Mouse (Mus musculus) embryonic facial prominence, embryonic 14.5 days (tissue): Measurements from ENCODE around the gene Rcor2. TPM values are rescaled to one million over a fixed set of nuclear protein-coding genes. Genes with fewer than 3 reads are reported as not detected.

Experiments used
- ATAC-seq: fragments of 200-750 bp; cut with Nextera tagmentation; 2 replicates; pipeline ENCODE4 v1.8.0; 2017; ENCODE audit warnings: low read depth, moderate number of reproducible peaks, moderate TSS enrichment
- DNase-seq: peaks from one replicate; pipeline ENCODE4 v3.0.0-alpha.2; 2015; ENCODE audit warnings: low spot score
- H3K27ac ChIP-seq: fragments of 300-500 bp; sonication (generic); replicated peaks from 2 replicates; pipeline ENCODE4 v1.5.1; 2014; ENCODE audit warnings: low read depth, mild to moderate bottlenecking, low read length, moderate library complexity
- H3K27me3 ChIP-seq: fragments of 300-500 bp; sonication (generic); replicated peaks from 2 replicates; pipeline ENCODE4 v1.6.1; 2014; ENCODE audit warnings: low read length; ENCODE audit not compliant: control insufficient read depth, insufficient read depth
- H3K36me3 ChIP-seq: fragments of 300-500 bp; sonication (generic); 2 replicates; pipeline ENCODE4 v1.6.1; 2014; ENCODE audit warnings: low read length, mixed read lengths; ENCODE audit not compliant: control insufficient read depth, insufficient read depth
- H3K4me1 ChIP-seq: fragments of 300-500 bp; sonication (generic); 2 replicates; pipeline ENCODE4 v1.6.1; 2014; ENCODE audit warnings: antibody characterized with exemption, low read length; ENCODE audit not compliant: control insufficient read depth, insufficient read depth
- H3K4me2 ChIP-seq: fragments of 300-500 bp; sonication (generic); 2 replicates; pipeline ENCODE4 v1.6.1; 2014; ENCODE audit warnings: low read depth, mild to moderate bottlenecking, low read length, moderate library complexity, mixed read lengths
- H3K4me3 ChIP-seq: fragments of 300-500 bp; sonication (generic); 2 replicates; pipeline ENCODE4 v1.5.1; 2014; ENCODE audit warnings: low read depth, mild to moderate bottlenecking, low read length
- H3K9ac ChIP-seq: fragments of 300-500 bp; sonication (generic); 2 replicates; pipeline ENCODE4 v1.6.1; 2014; ENCODE audit warnings: low read depth, mild to moderate bottlenecking, low read length, moderate library complexity, mixed read lengths
- H3K9me3 ChIP-seq: fragments of 300-500 bp; sonication (generic); 2 replicates; pipeline ENCODE4 v1.6.1; 2016; ENCODE audit warnings: low read length; ENCODE audit not compliant: control insufficient read depth
- WGBS: fragments of 180-500 bp; shearing (Covaris S2); extraction: QIAGEN DNeasy Blood & Tissue Kit; methylation state at CpG from one replicate; pipeline ENCODE4 v1.1.7; 2014; 5-methylcytosine and 5-hydroxymethylcytosine counted together
- polyA plus RNA-seq: library from polyadenylated mRNA; unstranded; fragments of >200 nt; fragmentation: Nextera tagmentation; extraction: Ambion mirVana; gene quantifications from 2 replicates; pipeline ENCODE4 v1.2.1, GENCODE M21; 2014

Rcor2 gene
- polyA plus RNA-seq, 1 experiment from 2014 or later = 10.8 TPM

DNA sequence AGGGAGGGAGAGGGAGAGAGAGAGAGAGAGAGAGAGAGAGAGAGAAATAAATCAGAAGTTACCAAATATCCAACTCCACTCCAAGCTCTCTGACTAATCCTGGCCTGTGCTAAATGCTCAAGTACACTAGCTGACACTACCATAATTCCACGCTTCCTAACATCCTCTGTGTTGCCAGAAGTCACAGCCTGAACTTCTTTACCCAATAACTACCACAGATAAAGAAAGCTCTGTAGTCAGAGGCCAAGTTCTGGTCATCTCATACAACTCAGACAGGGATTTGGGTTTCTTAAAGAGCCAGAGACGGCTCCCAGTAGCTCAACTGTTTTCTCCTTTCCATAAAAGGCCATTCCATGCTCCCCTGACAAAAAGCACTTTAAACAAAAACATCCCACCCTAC is 37.7 kb downstream of the Rcor2 start:
- Histone ChIP-seq H3K4me3 (no peak overlapping the region), H3K27ac (no peak overlapping the region)
- no peak for ATAC-seq

GRCm38 (mm10) chr19:7305380-7306310 is 38.5 kb downstream of the Rcor2 start:
- Histone ChIP-seq H3K4me3 (no peak overlapping the region), H3K36me3 (no peaks in the 10 kb centered on the region), H3K4me2 (no peak overlapping the region), H3K9me3 (no peaks in the 10 kb centered on the region), H3K4me1 (peaks cover 27% of the 10 kb centered on the region), H3K9ac (no peak overlapping the region), H3K27me3 (no peaks in the 10 kb centered on the region), H3K27ac (no peak overlapping the region)
- no peak for ATAC-seq
- no peak for DNase-seq
- 73% methylated on average over 10 of the region's 11 CpGs for WGBS

More for the DNA sequence above, 37.7 kb downstream of the Rcor2 start:
- 83% methylated on average over 2 of the region's 2 CpGs for WGBS
- H3K9me3 ChIP-seq = no peaks in the 10 kb centered on the region
- DNase-seq = no peak
- H3K36me3 ChIP-seq = no peaks in the 10 kb centered on the region
- H3K9ac ChIP-seq = no peak overlapping the region
- H3K4me2 ChIP-seq = no peak overlapping the region
- H3K4me1 ChIP-seq = peaks cover 18% of the 10 kb centered on the region
- no peaks in the 10 kb centered on the region for H3K27me3 ChIP-seq

GRCm38 (mm10) chr19:7306968-7307367 is 39.8 kb downstream of the Rcor2 start:
- DNase-seq (no peak), ATAC-seq (no peak)
- Histone ChIP-seq H3K4me3 (no peak overlapping the region), H3K9me3 (no peaks in the 10 kb centered on the region), H3K4me2 (no peak overlapping the region), H3K27me3 (no peaks in the 10 kb centered on the region), H3K36me3 (no peaks in the 10 kb centered on the region), H3K27ac (peak overlapping the region; percentile 22; the same call in 1 of the 2 replicates), H3K4me1 (peaks cover 40% of the 10 kb centered on the region), H3K9ac (no peak overlapping the region)
- 51% methylated on average over 3 of the region's 3 CpGs for WGBS

DNA sequence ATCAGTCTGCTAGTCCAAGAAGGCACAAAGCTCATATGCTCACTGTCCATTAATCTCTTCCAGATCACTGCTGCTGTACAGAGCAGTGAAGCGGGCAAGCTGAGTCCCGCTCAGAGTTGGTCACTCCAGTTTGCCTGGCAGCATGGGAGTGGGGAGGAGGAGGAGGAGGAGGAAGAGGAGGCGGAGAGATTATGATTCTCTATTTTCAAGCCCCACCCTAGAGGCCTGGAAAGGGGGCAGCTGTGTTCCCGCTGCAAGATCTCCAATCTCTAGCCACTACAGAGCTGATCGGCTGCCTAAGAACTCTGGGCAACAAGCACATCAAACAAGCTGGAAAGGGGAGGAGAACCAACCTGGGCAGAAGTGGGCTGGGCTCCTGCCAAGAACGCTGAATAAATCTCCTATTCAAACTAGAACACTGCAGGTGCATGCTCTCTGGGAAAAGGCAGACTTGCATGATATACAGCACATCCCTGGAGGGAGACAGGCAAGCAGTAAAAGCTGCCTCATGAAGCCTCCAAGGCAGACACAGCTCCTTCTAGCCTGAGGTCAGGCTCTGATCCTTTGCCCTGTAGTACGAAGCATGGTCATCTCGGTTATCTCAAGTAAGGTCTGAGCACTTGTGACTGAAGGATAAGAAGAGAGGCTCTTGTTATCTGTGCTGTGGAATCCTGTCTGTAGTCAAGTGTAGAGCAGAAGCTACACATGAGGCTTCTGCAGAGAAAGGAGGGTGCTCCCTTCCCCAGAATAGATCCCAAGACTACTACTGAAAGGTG is 41.1 kb downstream of the Rcor2 start:
- DNase-seq = peak; percentile 89
- no peak overlapping the region for H3K9ac ChIP-seq
- 53% methylated on average over 8 of the region's 8 CpGs for WGBS
- H3K36me3 ChIP-seq = no peaks in the 10 kb centered on the region
- H3K9me3 ChIP-seq = no peaks in the 10 kb centered on the region
- no peak overlapping the region; the same call in 1 of the 2 replicates for H3K4me2 ChIP-seq
- ATAC-seq = peak; percentile 71
- no peak overlapping the region for H3K4me3 ChIP-seq
- H3K27me3 ChIP-seq = no peaks in the 10 kb centered on the region
- H3K4me1 ChIP-seq = peaks cover 42% of the 10 kb centered on the region
- H3K27ac ChIP-seq = peak overlapping the region; percentile 22

DNA sequence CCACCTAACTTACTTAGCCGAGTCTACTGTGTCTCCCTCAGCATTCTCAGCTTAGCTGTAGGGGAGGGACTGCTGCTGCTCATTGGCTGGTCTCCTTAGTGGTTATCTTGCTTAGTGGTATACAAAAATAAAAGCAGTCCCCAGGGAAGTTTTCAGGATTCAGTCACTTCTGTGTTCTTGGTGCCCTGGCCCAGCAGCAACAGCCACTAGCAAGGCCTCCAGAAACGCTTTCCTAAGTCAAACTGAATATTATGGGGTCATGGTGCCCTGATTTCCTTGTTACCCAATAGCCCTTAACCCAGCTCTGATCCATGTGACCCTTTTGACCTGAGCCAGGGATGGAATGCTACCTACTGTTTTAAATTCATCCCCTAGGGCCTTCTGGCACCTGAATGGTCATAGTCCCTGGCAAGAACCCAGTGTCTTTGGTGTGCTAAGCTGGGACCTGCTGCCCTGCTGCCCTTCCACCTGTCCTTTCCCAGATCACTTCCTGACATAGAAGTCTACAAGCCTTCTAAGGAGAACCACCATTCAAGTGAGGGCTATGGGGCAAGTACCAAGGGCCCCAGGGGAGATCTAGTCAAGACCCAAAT is 42.7 kb downstream of the Rcor2 start:
- Histone ChIP-seq H3K4me3 (no peak overlapping the region), H3K36me3 (no peaks in the 10 kb centered on the region), H3K4me1 (peaks cover 42% of the 10 kb centered on the region), H3K9me3 (no peaks in the 10 kb centered on the region), H3K9ac (no peak overlapping the region), H3K27me3 (no peaks in the 10 kb centered on the region), H3K4me2 (no peak overlapping the region), H3K27ac (peak overlapping the region; percentile 77)
- ATAC-seq (no peak), DNase-seq (no peak)
- 59% methylated on average over 2 of the region's 2 CpGs for WGBS

- H3K4me1 ChIP-seq = peaks cover 42% of the 10 kb centered on the region
- ATAC-seq (peak; percentile 82), DNase-seq (peak; percentile 89)
- H3K9me3 ChIP-seq = no peaks in the 10 kb centered on the region
- H3K27ac ChIP-seq = peak overlapping the region; percentile 77
- H3K4me3 ChIP-seq = no peak overlapping the region
- no peak overlapping the region for H3K4me2 ChIP-seq
- H3K36me3 ChIP-seq = no peaks in the 10 kb centered on the region
- peak overlapping the region; percentile 36 for H3K9ac ChIP-seq
- 19% methylated on average over 5 of the region's 5 CpGs for WGBS
- no peaks in the 10 kb centered on the region for H3K27me3 ChIP-seq
Measured at GRCm38 (mm10) chr19:7310704-7311103, 43.6 kb downstream of the Rcor2 start.

DNA sequence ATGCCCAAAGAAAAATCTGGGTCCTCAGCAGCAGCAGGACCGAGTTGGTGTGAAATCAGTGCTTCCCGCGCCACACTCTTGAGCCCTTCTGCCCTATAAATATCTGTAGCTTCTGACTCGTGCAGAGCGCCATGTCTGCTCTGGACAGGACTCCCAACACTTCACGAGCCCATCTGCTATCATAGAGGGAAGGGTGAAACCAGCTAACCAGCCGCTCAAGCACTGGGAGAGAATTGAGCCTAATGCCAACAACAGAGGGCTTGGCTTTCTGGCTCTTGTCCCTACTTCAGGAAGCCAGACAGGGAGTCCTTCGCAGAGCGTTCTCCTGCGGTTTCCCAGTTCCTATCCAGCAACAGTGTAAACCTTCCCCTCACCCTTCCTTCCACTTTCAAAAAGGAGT is 44.2 kb downstream of the Rcor2 start:
- H3K4me2 ChIP-seq = 0 out of 2 replicates have a peak overlapping the region, but pooled peaks have one; percentile 0
- H3K27ac ChIP-seq = peak overlapping the region; percentile 77
- no peaks in the 10 kb centered on the region for H3K36me3 ChIP-seq
- H3K9ac ChIP-seq = no peak overlapping the region
- ATAC-seq (no peak), DNase-seq (no peak)
- no peak overlapping the region for H3K4me3 ChIP-seq
- peaks cover 42% of the 10 kb centered on the region for H3K4me1 ChIP-seq
- no peaks in the 10 kb centered on the region for H3K27me3 ChIP-seq
- no peaks in the 10 kb centered on the region for H3K9me3 ChIP-seq
- 46% methylated on average over 10 of the region's 10 CpGs for WGBS

DNA sequence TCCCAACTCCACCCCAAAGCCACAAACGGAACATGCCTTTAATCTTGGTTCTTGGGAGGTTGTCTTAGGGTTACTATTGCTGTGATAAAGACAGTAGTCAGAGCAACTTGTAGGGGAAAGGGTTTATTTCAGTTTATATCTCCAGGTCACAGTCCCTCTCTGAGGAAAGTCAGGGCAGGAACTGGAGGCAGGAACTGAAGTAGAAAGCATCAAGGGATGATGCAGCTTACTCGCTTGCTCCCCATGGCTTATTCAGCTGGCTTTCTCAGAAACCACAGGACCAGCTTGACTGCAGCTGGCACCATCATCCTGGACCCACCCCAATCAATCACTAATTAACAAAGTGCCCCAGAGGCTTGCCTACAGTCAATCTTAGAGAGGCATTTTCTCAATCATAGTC is 46.5 kb downstream of the Rcor2 start:
- Histone ChIP-seq H3K9me3 (no peaks in the 10 kb centered on the region), H3K4me3 (no peak overlapping the region), H3K9ac (no peak overlapping the region), H3K4me2 (no peak overlapping the region), H3K27ac (no peak overlapping the region), H3K36me3 (no peaks in the 10 kb centered on the region), H3K4me1 (peaks cover 30% of the 10 kb centered on the region), H3K27me3 (no peaks in the 10 kb centered on the region)
- DNase-seq = no peak
- WGBS = 84% methylated on average over 2 of the region's 2 CpGs
- ATAC-seq = no peak
